Mouse (Mus musculus): ENCODE measurements around the gene Clstn1. TPM values are rescaled to one million over a fixed set of nuclear protein-coding genes. Genes with fewer than 3 reads are reported as not detected.
A peak's percentile ranks its signal among the peaks of the same experiment; 100 is the strongest.

Clstn1 gene
- polyA plus RNA-seq, 1 experiment: 60.5 TPM

DNA sequence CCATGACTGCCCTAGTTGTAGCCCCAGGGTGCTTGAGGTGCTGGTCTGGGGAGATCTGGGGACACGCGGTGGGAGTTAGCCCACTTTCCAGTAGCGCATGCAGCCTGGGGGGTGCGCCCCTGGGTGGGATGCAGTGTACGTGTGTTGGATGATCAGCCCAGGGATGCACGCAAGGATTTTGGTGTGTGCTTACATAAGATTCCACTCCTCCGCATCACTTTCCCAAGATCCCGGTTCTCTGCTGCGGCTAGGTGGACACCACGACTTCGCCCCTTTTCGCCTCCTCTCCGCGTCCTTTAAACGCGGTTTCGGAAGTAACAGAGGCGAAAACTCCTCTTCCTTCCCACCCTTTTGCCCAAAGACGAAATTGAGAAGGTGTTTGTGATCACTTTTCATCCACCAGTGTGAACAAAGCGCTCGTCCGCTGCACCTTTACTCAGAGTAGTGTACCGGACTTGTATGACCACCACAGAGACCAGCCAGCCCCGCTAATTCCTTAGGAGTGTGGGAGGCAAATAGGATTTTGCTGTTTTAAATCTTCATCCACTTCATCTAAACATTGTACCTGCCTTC is 1.4 kb downstream of the Clstn1 start:
- Histone ChIP-seq H3K9me3 (replicated peaks; ENCODE audit: control insufficient read depth, insufficient read depth, low read length, poor library complexity, severe bottlenecking) (no peaks in the 10 kb centered on the region), H3K4me1 (ENCODE audit: control insufficient read depth, insufficient read depth, low read length) (peaks cover 2% of the 10 kb centered on the region), H3K27ac (ENCODE audit: insufficient read depth, low read length) (no peak overlapping the region), H3K36me3 (ENCODE audit: control insufficient read depth, insufficient read depth, low read length, poor library complexity, severe bottlenecking) (no peaks in the 10 kb centered on the region), H3K4me3 (ENCODE audit: low read depth, low read length) (peak overlapping the region; percentile 80), H3K27me3 (ENCODE audit: control insufficient read depth, insufficient read depth, low read length, poor library complexity, severe bottlenecking) (no peaks in the 10 kb centered on the region), H3K9ac (ENCODE audit: low read depth, poor library complexity, severe bottlenecking) (peak overlapping the region; percentile 94)
- TF ChIP-seq EP300 (IDR thresholded peaks at IDR 0.05; ENCODE audit: insufficient read depth, low read depth, low read length): no peak

DNA sequence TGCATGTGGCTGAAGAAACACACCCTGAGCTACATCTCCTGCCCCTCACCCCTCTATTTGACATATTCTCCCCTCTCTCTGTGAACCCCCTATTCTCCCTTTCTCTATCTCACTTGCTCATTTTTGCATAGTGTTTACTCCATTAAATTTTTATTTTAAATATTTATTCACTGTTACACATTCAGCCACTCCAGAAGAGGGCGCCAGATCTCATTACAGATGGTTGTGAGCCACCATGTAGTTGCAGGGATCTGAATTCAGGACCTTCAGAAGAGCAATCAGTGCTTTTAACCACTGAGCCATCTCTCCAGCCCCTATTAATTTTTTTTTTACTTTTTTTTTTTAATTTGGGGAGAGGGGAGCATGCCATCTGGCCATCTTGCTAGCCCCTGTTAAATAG is 3.9 kb downstream of the Clstn1 start:
- no peak overlapping the region for H3K9ac ChIP-seq (ENCODE audit: low read depth, poor library complexity, severe bottlenecking)
- TF ChIP-seq EP300 (IDR thresholded peaks at IDR 0.05; ENCODE audit: insufficient read depth, low read depth, low read length): no peak
- TF ChIP-seq POLR2A (IDR thresholded peaks at IDR 0.05; ENCODE audit: insufficient read depth, low read length): no peak
- no peak for TF ChIP-seq CTCF (IDR thresholded peaks at IDR 0.05; ENCODE audit: low read depth, low read length)
- no peaks in the 10 kb centered on the region for H3K9me3 ChIP-seq (replicated peaks; ENCODE audit: control insufficient read depth, insufficient read depth, low read length, poor library complexity, severe bottlenecking)
- no peaks in the 10 kb centered on the region for H3K36me3 ChIP-seq (ENCODE audit: control insufficient read depth, insufficient read depth, low read length, poor library complexity, severe bottlenecking)
- no peaks in the 10 kb centered on the region for H3K27me3 ChIP-seq (ENCODE audit: control insufficient read depth, insufficient read depth, low read length, poor library complexity, severe bottlenecking)
- peaks cover under 1% of the 10 kb centered on the region for H3K4me1 ChIP-seq (ENCODE audit: control insufficient read depth, insufficient read depth, low read length)
- H3K27ac ChIP-seq (ENCODE audit: insufficient read depth, low read length): no peak overlapping the region
- no peak overlapping the region for H3K4me3 ChIP-seq (ENCODE audit: low read depth, low read length)

DNA sequence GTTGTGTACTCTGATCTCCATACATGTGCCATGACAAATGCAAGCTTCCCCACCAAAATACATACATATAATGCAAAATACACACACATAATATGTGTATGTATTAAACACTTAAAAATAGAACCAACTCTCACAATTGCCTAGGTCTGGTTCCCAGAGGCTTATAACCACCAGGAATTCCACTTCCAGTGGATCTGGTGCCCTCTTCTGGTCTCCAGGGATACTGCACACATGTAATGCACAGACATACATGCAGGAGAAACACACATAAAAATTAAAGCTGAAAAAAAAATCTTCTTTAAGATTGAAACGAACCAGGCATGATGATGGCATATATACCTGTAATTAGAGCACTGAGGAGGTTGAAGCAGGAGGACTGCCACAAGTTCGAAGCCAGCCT is 5.2 kb downstream of the Clstn1 start:
- H3K4me1 ChIP-seq (ENCODE audit: control insufficient read depth, insufficient read depth, low read length): no peaks in the 10 kb centered on the region
- H3K27ac ChIP-seq (ENCODE audit: insufficient read depth, low read length): no peak overlapping the region
- H3K27me3 ChIP-seq (ENCODE audit: control insufficient read depth, insufficient read depth, low read length, poor library complexity, severe bottlenecking): no peaks in the 10 kb centered on the region
- no peaks in the 10 kb centered on the region for H3K36me3 ChIP-seq (ENCODE audit: control insufficient read depth, insufficient read depth, low read length, poor library complexity, severe bottlenecking)
- TF ChIP-seq POLR2A (IDR thresholded peaks at IDR 0.05; ENCODE audit: insufficient read depth, low read length) (no peak), CTCF (IDR thresholded peaks at IDR 0.05; ENCODE audit: low read depth, low read length) (no peak), EP300 (IDR thresholded peaks at IDR 0.05; ENCODE audit: insufficient read depth, low read depth, low read length) (no peak)
- H3K4me3 ChIP-seq (ENCODE audit: low read depth, low read length): no peak overlapping the region
- H3K9me3 ChIP-seq (replicated peaks; ENCODE audit: control insufficient read depth, insufficient read depth, low read length, poor library complexity, severe bottlenecking): no peaks in the 10 kb centered on the region
- H3K9ac ChIP-seq (ENCODE audit: low read depth, poor library complexity, severe bottlenecking): no peak overlapping the region

DNA sequence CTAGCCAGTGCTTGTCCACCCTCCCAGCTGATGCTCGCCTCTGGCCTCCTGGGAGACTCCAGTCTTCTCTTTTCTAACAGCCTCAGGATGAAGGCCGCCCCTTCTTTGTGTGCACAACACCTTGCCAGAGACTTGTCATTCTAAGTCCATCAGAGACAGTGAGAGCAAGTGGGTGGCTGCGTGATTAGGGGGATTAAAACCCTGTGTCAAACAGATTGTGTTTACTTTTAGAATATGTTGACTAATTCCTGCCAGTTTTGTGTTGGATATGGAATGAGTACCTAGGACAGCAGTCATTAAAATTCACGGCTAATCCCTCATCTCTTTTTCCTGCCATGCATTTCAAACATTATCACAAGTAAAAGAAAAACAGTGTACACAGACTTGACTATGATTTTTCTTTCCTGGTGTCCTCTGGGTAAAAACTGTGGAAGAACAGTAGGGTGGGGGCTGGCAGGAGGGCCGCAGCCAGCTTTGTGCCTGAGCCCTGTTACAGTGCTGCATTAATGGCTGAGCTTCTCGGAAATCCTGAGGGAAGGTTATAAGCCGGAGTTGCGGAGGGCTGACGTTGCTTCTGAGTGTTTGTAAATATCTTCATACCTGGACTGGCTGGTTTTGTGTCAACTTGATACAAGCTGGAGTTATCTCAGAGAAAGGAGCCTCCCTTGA is 8.8 kb downstream of the Clstn1 start:
- Histone ChIP-seq H3K9me3 (replicated peaks; ENCODE audit: control insufficient read depth, insufficient read depth, low read length, poor library complexity, severe bottlenecking) (no peaks in the 10 kb centered on the region), H3K4me1 (ENCODE audit: control insufficient read depth, insufficient read depth, low read length) (no peaks in the 10 kb centered on the region), H3K36me3 (ENCODE audit: control insufficient read depth, insufficient read depth, low read length, poor library complexity, severe bottlenecking) (no peaks in the 10 kb centered on the region), H3K27me3 (ENCODE audit: control insufficient read depth, insufficient read depth, low read length, poor library complexity, severe bottlenecking) (no peaks in the 10 kb centered on the region), H3K9ac (ENCODE audit: low read depth, poor library complexity, severe bottlenecking) (no peak overlapping the region), H3K4me3 (ENCODE audit: low read depth, low read length) (no peak overlapping the region), H3K27ac (ENCODE audit: insufficient read depth, low read length) (no peak overlapping the region)
- no peak for TF ChIP-seq POLR2A (IDR thresholded peaks at IDR 0.05; ENCODE audit: insufficient read depth, low read length)
- TF ChIP-seq CTCF (IDR thresholded peaks at IDR 0.05; ENCODE audit: low read depth, low read length): no peak
- TF ChIP-seq EP300 (IDR thresholded peaks at IDR 0.05; ENCODE audit: insufficient read depth, low read depth, low read length): no peak

DNA sequence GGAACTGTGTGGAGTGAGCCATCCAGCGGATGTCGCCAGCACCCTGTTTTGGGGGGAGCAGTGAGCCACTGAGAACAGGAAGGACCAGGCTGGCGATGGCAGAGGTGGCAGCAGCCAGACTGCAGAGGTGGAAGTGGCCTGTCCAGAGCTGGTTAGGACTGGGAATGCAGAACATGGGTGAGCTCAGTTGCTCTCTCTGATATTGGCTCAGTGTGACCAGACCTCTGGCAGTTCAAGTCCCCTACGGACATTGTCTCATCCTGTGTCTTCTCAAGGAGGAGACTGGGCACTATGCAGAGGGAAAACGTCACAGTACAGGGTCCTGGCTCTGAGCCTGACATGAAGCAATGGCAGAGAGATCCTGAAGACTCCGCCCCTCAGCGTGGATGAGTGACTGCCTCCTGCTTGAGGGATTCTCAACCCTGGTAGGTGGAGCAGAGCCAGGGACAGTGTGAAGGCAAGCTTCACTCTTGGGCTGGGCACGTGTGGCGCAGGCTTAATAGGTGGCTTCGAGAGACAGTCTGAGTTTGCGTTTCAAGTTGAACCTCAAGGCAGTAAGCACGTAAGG is 11.5 kb downstream of the Clstn1 start:
- Histone ChIP-seq H3K36me3 (ENCODE audit: control insufficient read depth, insufficient read depth, low read length, poor library complexity, severe bottlenecking) (no peaks in the 10 kb centered on the region), H3K4me1 (ENCODE audit: control insufficient read depth, insufficient read depth, low read length) (no peaks in the 10 kb centered on the region)

DNA sequence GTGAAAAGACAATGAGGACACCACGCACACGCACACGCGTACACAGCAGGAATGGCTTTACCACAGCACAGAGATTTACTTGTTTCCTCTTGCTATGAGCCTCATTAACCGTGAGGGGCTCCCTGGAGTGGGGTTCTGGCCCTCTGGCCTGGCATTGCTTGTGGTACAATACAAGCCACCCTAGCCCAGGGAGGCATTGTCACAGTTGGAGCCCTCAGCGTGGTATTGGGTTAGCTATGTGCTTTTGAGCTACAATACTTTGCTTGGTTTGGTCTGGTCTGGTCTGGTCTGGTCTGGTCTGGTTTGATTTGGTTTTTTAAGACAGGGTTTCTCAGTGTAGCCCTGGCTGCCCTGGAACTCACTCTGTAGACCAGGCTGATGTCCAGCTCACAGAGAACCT is 13.3 kb downstream of the Clstn1 start:
- H3K4me1 ChIP-seq (ENCODE audit: control insufficient read depth, insufficient read depth, low read length): no peaks in the 10 kb centered on the region
- H3K27ac ChIP-seq (ENCODE audit: insufficient read depth, low read length): no peak overlapping the region

More for the DNA sequence above, 11.5 kb downstream of the Clstn1 start:
- Histone ChIP-seq H3K9me3 (replicated peaks; ENCODE audit: control insufficient read depth, insufficient read depth, low read length, poor library complexity, severe bottlenecking) (no peaks in the 10 kb centered on the region), H3K27me3 (ENCODE audit: control insufficient read depth, insufficient read depth, low read length, poor library complexity, severe bottlenecking) (no peaks in the 10 kb centered on the region), H3K27ac (ENCODE audit: insufficient read depth, low read length) (no peak overlapping the region), H3K4me3 (ENCODE audit: low read depth, low read length) (no peak overlapping the region), H3K9ac (ENCODE audit: low read depth, poor library complexity, severe bottlenecking) (no peak overlapping the region)
- TF ChIP-seq POLR2A (IDR thresholded peaks at IDR 0.05; ENCODE audit: insufficient read depth, low read length): no peak
- TF ChIP-seq CTCF (IDR thresholded peaks at IDR 0.05; ENCODE audit: low read depth, low read length): no peak
- TF ChIP-seq EP300 (IDR thresholded peaks at IDR 0.05; ENCODE audit: insufficient read depth, low read depth, low read length): no peak

More for the DNA sequence above, 13.3 kb downstream of the Clstn1 start:
- H3K27me3 ChIP-seq (ENCODE audit: control insufficient read depth, insufficient read depth, low read length, poor library complexity, severe bottlenecking): no peaks in the 10 kb centered on the region
- H3K36me3 ChIP-seq (ENCODE audit: control insufficient read depth, insufficient read depth, low read length, poor library complexity, severe bottlenecking): no peaks in the 10 kb centered on the region
- H3K4me3 ChIP-seq (ENCODE audit: low read depth, low read length): no peak overlapping the region
- H3K9ac ChIP-seq (ENCODE audit: low read depth, poor library complexity, severe bottlenecking): no peak overlapping the region
- TF ChIP-seq CTCF (IDR thresholded peaks at IDR 0.05; ENCODE audit: low read depth, low read length) (no peak), EP300 (IDR thresholded peaks at IDR 0.05; ENCODE audit: insufficient read depth, low read depth, low read length) (no peak), POLR2A (IDR thresholded peaks at IDR 0.05; ENCODE audit: insufficient read depth, low read length) (no peak)
- H3K9me3 ChIP-seq (replicated peaks; ENCODE audit: control insufficient read depth, insufficient read depth, low read length, poor library complexity, severe bottlenecking): no peaks in the 10 kb centered on the region

Data from ES-Bruce4 (cell line).